Mouse (Mus musculus): ENCODE data around the gene Nkapl.
"Not testable (repeated sequence)": the region's sequence is repeated elsewhere in the genome, so short reads cannot be mapped to it uniquely, and the experiment has no call there.

Nkapl gene

GRCm38 (mm10) chr13:21468061-21469019 is at the start of gene Nkapl:
TSS of gene Nkapl (minus strand) at chr13:21468509.
- DNase-seq (ENCODE audit: low read depth, low spot score), result peak; percentile 75

GRCm38 (mm10) chr13:21506221-21506649 is 37.9 kb upstream of the Nkapl start:
- DNase-seq (ENCODE audit: low read depth, low spot score), result peak; percentile 78

GRCm38 (mm10) chr13:21502296-21502695 is 34.0 kb upstream of the Nkapl start:
- no peak for DNase-seq (ENCODE audit: low read depth, low spot score)

GRCm38 (mm10) chr13:21501182-21501581 is 32.9 kb upstream of the Nkapl start, which contains the start of gene Gm11273:
TSS of gene Gm11273 (minus strand) at chr13:21501418.
- DNase-seq (ENCODE audit: low read depth, low spot score), result not testable (repeated sequence)

GRCm38 (mm10) chr13:21495080-21495479 is 26.8 kb upstream of the Nkapl start, which contains the start of gene AK157302:
TSS of gene AK157302 (plus strand) at chr13:21495223.
- no peak for DNase-seq (ENCODE audit: low read depth, low spot score)

- DNase-seq (ENCODE audit: low read depth, low spot score), result no peak
Observed at GRCm38 (mm10) chr13:21492847-21493246, 24.5 kb upstream of the Nkapl start.

- DNase-seq (ENCODE audit: low read depth, low spot score), result no peak
Observed at GRCm38 (mm10) chr13:21486881-21487280, 18.6 kb upstream of the Nkapl start.

- DNase-seq (ENCODE audit: low read depth, low spot score), result peak; percentile 45
Observed at GRCm38 (mm10) chr13:21478759-21479670, 10.7 kb upstream of the Nkapl start, which contains the start of the genes Zkscan4 and Gm10065. TSS of gene Zkscan4 (plus strand) at chr13:21478907. TSS of gene Gm10065 (minus strand) at chr13:21479441.

- no peak for DNase-seq (ENCODE audit: low read depth, low spot score)
Observed at GRCm38 (mm10) chr13:21472427-21472826, 4.1 kb upstream of the Nkapl start.

- DNase-seq (ENCODE audit: low read depth, low spot score), result no peak
Observed at GRCm38 (mm10) chr13:21469097-21469496, 788 bp upstream of the Nkapl start.

GRCm38 (mm10) chr13:21467336-21467735 is 973 bp downstream of the Nkapl start:
- DNase-seq (ENCODE audit: low read depth, low spot score), result no peak

GRCm38 (mm10) chr13:21462516-21462915 is 5.8 kb downstream of the Nkapl start:
- not testable (repeated sequence) for DNase-seq (ENCODE audit: low read depth, low spot score)

- DNase-seq (ENCODE audit: low read depth, low spot score), result no peak
Observed at GRCm38 (mm10) chr13:21456347-21456746, 12.0 kb downstream of the Nkapl start.

GRCm38 (mm10) chr13:21454133-21454532 is 14.2 kb downstream of the Nkapl start:
- no peak for DNase-seq (ENCODE audit: low read depth, low spot score)

- peak; percentile 79 for DNase-seq (ENCODE audit: low read depth, low spot score)
Observed at GRCm38 (mm10) chr13:21453449-21453848, 14.9 kb downstream of the Nkapl start, which contains the start of gene Zscan26. TSS of gene Zscan26 (minus strand) at chr13:21453730.

- no peak for DNase-seq (ENCODE audit: low read depth, low spot score)
Observed at GRCm38 (mm10) chr13:21453042-21453441, 15.3 kb downstream of the Nkapl start.

GRCm38 (mm10) chr13:21447856-21448614 is 20.3 kb downstream of the Nkapl start:
- DNase-seq (ENCODE audit: low read depth, low spot score), result no peak

GRCm38 (mm10) chr13:21446796-21447195 is 21.5 kb downstream of the Nkapl start:
- no peak for DNase-seq (ENCODE audit: low read depth, low spot score)

- no peak for DNase-seq (ENCODE audit: low read depth, low spot score)
Observed at GRCm38 (mm10) chr13:21441207-21441572, 27.1 kb downstream of the Nkapl start.

- DNase-seq (ENCODE audit: low read depth, low spot score), result peak; percentile 59
Observed at GRCm38 (mm10) chr13:21440503-21441206, 27.7 kb downstream of the Nkapl start, which contains the start of gene Pgbd1. TSS of gene Pgbd1 (minus strand) at chr13:21441058.

Data from embryo, embryonic 11.5 days (tissue).